Comparison of ENCODE assay signal across 23 mouse cellular contexts in genomic region chr19:28289457-28289856, GRCm38 (mm10).
DNase-seq lines count a peak whose midpoint lies in the region; ATAC-seq and TF ChIP-seq lines count a peak whose summit lies in the region.
"Had no signal": no experiment of that assay in that cellular context is flagged by ENCODE, and none has a peak within 500 bp of the region (broad histone marks: within the 10 kb centered on the region; RNA-seq: fewer than 3 reads in every experiment).

No protein-coding gene starts in this region.

- H3K27ac ChIP-seq in hindbrain, embryonic 16.5 days (ENCODE audit: low read depth, low read length) = no peak overlapping the region
- H3K27ac ChIP-seq in hindbrain, embryonic 11.5 days (ENCODE audit: low read depth, low read length) = no peak overlapping the region
- H3K27ac ChIP-seq: embryonic facial prominence, embryonic 10.5 days; left cerebral cortex, adult 2 months; limb, embryonic 13.5 days; liver, embryonic 14.5 days; midbrain, embryonic 15.5 days; neural tube, embryonic 12.5 days; stomach, postnatal 0 days had no signal

- no peak overlapping the region for H3K4me3 ChIP-seq in hindbrain, embryonic 16.5 days (ENCODE audit: low read length)
- H3K4me3 ChIP-seq in hindbrain, embryonic 11.5 days (ENCODE audit: low read depth, low read length) = no peak overlapping the region
- H3K4me3 ChIP-seq in myocyte = no peak overlapping the region
- H3K4me3 ChIP-seq: embryonic facial prominence, embryonic 10.5 days; erythroblast, embryonic 14.5 days; heart, embryonic 12.5 days; left cerebral cortex, adult 2 months; limb, embryonic 13.5 days; midbrain, embryonic 15.5 days; neural tube, embryonic 12.5 days had no signal

- ATAC-seq in hindbrain, embryonic 16.5 days = peak; percentile 60
- no peak for ATAC-seq in hindbrain, embryonic 11.5 days (ENCODE audit: low FRiP score)
- ATAC-seq: forebrain, embryonic 16.5 days; midbrain, embryonic 15.5 days had no signal

- intact Hi-C loops in heart, postnatal 14 days (cut with DNase I) = no loop called here

- no peak for DNase-seq in hindbrain, embryonic 11.5 days (ENCODE audit: low spot score)
- DNase-seq in right cerebral cortex, adult 18-20 months = peak; percentile 8
- DNase-seq in right cerebral cortex, postnatal 36 days (ENCODE audit: low spot score in 2 of 2) = no peak
- peak; percentile 64 for DNase-seq in brain, adult 2 months (ENCODE audit: low read depth, low spot score)
- DNase-seq in heart, postnatal 14 days = no peak
- DNase-seq: cerebellum, postnatal 36 days; kidney, adult 2 months; kidney, postnatal 14 days; right cerebral cortex, postnatal 14 days; thymus, postnatal 25 days had no signal

- no peaks in the 10 kb centered on the region for H3K4me1 ChIP-seq in hindbrain, embryonic 16.5 days (ENCODE audit: control insufficient read depth, insufficient read depth, low read depth, low read length)
- H3K4me1 ChIP-seq in hindbrain, embryonic 11.5 days (replicated peaks; ENCODE audit: control insufficient read depth, insufficient read depth, low read length) = no peaks in the 10 kb centered on the region
- H3K4me1 ChIP-seq: embryonic facial prominence, embryonic 10.5 days; heart, embryonic 12.5 days; midbrain, embryonic 15.5 days; neural tube, embryonic 12.5 days had no signal

- H3K9ac ChIP-seq in hindbrain, embryonic 16.5 days (ENCODE audit: low read depth, low read length) = no peak overlapping the region
- H3K9ac ChIP-seq in hindbrain, embryonic 11.5 days (ENCODE audit: low read depth, low read length) = no peak overlapping the region
- H3K9ac ChIP-seq: heart, embryonic 12.5 days; limb, embryonic 13.5 days; liver, embryonic 14.5 days; midbrain, embryonic 15.5 days; neural tube, embryonic 12.5 days had no signal

- TF ChIP-seq POLR2A in myocyte (IDR thresholded peaks at IDR 0.05; ENCODE audit: insufficient read length, low read depth) = no peak

- H3ac ChIP-seq in myocyte (ENCODE audit: control insufficient read depth, insufficient read length) = no peak overlapping the region

- 52% methylated on average over 4 of the region's 4 CpGs for WGBS in hindbrain, embryonic 16.5 days
- 86% methylated on average over 4 of the region's 4 CpGs for WGBS in hindbrain, embryonic 11.5 days

- H3K9me3 ChIP-seq in hindbrain, embryonic 16.5 days (ENCODE audit: control insufficient read depth, low read length) = no peaks in the 10 kb centered on the region
- H3K9me3 ChIP-seq in hindbrain, embryonic 11.5 days (ENCODE audit: control insufficient read depth, low read length) = no peaks in the 10 kb centered on the region
- H3K9me3 ChIP-seq: embryonic facial prominence, embryonic 10.5 days; heart, embryonic 12.5 days; limb, embryonic 13.5 days; midbrain, embryonic 15.5 days; neural tube, embryonic 12.5 days had no signal

- no peaks in the 10 kb centered on the region for H3K27me3 ChIP-seq in hindbrain, embryonic 16.5 days (replicated peaks; ENCODE audit: control insufficient read depth, insufficient read depth, low read length)
- H3K27me3 ChIP-seq in hindbrain, embryonic 11.5 days (ENCODE audit: control insufficient read depth, insufficient read depth, low read length) = no peaks in the 10 kb centered on the region
- no peaks in the 10 kb centered on the region for H3K27me3 ChIP-seq in myocyte (ENCODE audit: control insufficient read depth, insufficient read depth, insufficient read length)
- H3K27me3 ChIP-seq: CH12.LX; heart, embryonic 12.5 days; limb, embryonic 13.5 days; midbrain, embryonic 15.5 days; neural tube, embryonic 12.5 days had no signal

- H3K36me3 ChIP-seq in hindbrain, embryonic 16.5 days (ENCODE audit: control insufficient read depth, insufficient read depth, low read length) = no peaks in the 10 kb centered on the region
- no peaks in the 10 kb centered on the region for H3K36me3 ChIP-seq in hindbrain, embryonic 11.5 days (ENCODE audit: control insufficient read depth, insufficient read depth, low read length)
- no peaks in the 10 kb centered on the region for H3K36me3 ChIP-seq in myocyte (ENCODE audit: control insufficient read depth, insufficient read depth)
- H3K36me3 ChIP-seq: embryonic facial prominence, embryonic 10.5 days; heart, embryonic 12.5 days; limb, embryonic 13.5 days; midbrain, embryonic 15.5 days; neural tube, embryonic 12.5 days had no signal

- H3K79me2 ChIP-seq in myocyte (ENCODE audit: control insufficient read depth, insufficient read depth) = no peaks in the 10 kb centered on the region

- H3K4me2 ChIP-seq in hindbrain, embryonic 16.5 days (ENCODE audit: low read length) = no peak overlapping the region
- H3K4me2 ChIP-seq in hindbrain, embryonic 11.5 days (replicated peaks; ENCODE audit: low read depth, low read length) = no peak overlapping the region
- H3K4me2 ChIP-seq in myocyte (ENCODE audit: low read depth) = no peak overlapping the region
- H3K4me2 ChIP-seq: heart, embryonic 12.5 days; limb, embryonic 13.5 days; midbrain, embryonic 15.5 days; neural tube, embryonic 12.5 days had no signal

TF ChIP-seq in myocyte, 11 proteins besides CTCF, POLR2A, EP300 and RAD21:
- TF ChIP-seq CEBPB (IDR thresholded peaks at IDR 0.05; ENCODE audit: insufficient read depth, poor library complexity, severe bottlenecking) = 0 out of 2 replicates have a peak, but pooled peaks have one; percentile 11
- TF ChIP-seq MYOD1 (IDR thresholded peaks at IDR 0.05; ENCODE audit: control insufficient read depth in 1 of 3, insufficient read length in 2 of 3, low read depth in 2 of 3) = no peak
TF ChIP-seq in myocyte: peak in this region for 1.

Comparison
In these comparisons a context has a peak if more than half of its experiments do, and no peak if none do; other contexts are left out.
1. DNase-seq: peak in right cerebral cortex, adult 18-20 months (single experiment) and brain, adult 2 months (single experiment); none in hindbrain, embryonic 11.5 days (single experiment), right cerebral cortex, postnatal 36 days (0 of 2) and heart, postnatal 14 days (0 of 2).